Mouse (Mus musculus): ENCODE measurements around the gene Rhox3f. TPM values are rescaled to one million over a fixed set of nuclear protein-coding genes. Genes with fewer than 3 reads are reported as not detected.
"Not testable (repeated sequence)": the region's sequence is repeated elsewhere in the genome, so short reads cannot be mapped to it uniquely, and the experiment has no call there.

Rhox3f gene
- total RNA-seq (2022) = not detected

- DNase-seq (ENCODE audit: low spot score in 2 of 2) = not testable (repeated sequence)
Observed at GRCm38 (mm10) chrX:37580692-37581091, at the start of gene Rhox3f. Gene Rhox3f (plus strand): TSS chrX:37580992.

DNA sequence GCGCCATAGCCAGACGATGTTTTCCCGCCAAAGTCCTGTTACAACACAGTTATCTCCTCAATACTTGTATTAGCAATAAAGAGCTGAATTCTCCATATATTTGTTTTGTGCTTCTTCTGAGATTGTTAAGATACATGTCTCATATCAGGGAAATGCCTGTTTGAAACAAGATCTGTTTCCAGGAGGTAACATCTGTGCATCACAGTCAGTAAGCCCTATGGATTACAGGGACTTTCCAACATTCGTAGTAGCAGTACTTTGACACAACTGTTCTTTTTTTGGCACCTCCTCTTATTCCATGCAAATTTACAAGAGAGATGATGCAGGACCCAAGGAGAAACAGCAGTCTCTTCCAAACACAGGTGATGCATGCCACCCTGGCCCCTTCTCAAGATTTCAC, 39.1 kb upstream of the Rhox3f start, which contains the start of gene Rhox3e:
Gene Rhox3e (plus strand): TSS at position 301 of the 400 bp plus-strand sequence.
- not testable (repeated sequence) for DNase-seq (ENCODE audit: low spot score in 2 of 2)

- DNase-seq (ENCODE audit: low spot score in 2 of 2) = not testable (repeated sequence)
Observed at GRCm38 (mm10) chrX:37557112-37557511, 23.7 kb upstream of the Rhox3f start, which contains the start of gene Rhox4e. Gene Rhox4e (plus strand): TSS chrX:37557412.

DNA sequence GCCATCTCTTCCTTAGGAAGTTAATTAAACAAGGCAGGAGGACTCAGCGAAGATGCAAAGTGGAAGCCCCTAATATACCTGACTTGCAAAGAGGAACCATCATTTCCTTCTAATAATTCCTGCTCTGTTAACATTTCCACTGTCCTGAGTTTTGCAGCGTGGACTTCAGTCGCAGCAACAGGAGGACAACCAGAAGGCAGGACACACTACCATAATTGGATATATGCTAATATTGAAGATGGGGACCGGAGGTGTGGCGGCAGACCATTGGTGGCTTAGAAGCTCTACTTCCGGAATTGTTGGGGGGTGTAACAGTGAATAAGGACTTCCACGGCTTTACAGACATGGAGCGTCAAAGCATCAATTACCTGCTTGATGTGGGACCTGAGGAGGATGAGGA, 9.7 kb upstream of the Rhox3f start, which contains the start of gene Rhox2f:
Gene Rhox2f (plus strand): TSS at position 301 of the 400 bp plus-strand sequence.
- DNase-seq (ENCODE audit: low spot score in 2 of 2) = not testable (repeated sequence)

DNA sequence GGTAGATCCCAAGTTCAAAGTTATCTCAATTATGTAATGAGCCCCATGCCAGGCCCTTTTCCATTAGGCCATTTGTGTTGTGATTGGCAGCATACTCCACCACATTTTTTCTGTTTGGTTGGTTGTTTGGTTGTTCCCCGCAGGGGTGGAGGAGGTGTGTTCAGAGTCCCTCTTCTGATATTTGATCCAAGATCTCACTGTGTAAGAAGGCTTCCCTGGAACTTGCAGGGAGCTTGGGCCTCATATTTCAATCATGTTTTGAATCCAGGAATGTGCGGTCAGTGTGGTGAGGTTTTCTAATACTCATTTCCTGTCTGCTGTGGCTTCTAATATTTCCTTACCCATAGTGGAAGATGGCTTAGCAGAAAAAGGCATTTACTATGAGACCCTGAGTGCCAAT, 8.2 kb upstream of the Rhox3f start:
- DNase-seq (ENCODE audit: low spot score in 2 of 2) = not testable (repeated sequence)

DNA sequence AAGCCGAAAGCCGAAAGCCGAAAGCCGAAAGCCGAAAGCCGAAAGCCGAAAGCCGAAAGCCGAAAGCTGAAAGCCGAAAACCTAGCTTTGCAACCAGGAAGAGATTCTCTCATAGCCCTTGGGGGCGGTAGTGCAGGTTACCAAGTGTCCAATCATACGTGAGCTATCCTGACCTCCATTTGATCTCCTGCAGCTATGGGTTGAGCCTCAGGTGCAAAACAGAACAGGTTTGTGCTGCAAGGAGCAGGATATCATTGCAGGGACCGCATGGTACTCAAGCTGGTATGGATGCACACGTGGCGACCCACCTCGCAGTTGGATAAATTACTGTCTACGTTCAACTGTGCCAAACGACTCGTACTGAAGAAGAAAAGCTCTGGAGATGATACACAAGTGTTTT, 26.8 kb downstream of the Rhox3f start, which contains the start of gene Rhox4f:
Gene Rhox4f (minus strand): TSS at position 101 of the 400 bp plus-strand sequence.
- DNase-seq (ENCODE audit: low spot score in 2 of 2) = not testable (repeated sequence)

- not testable (repeated sequence) for DNase-seq (ENCODE audit: low spot score in 2 of 2)
Observed at GRCm38 (mm10) chrX:37628512-37628911, 47.7 kb downstream of the Rhox3f start, which contains the start of gene Rhox3g. Gene Rhox3g (minus strand): TSS chrX:37628612.

Other genes starting within 250 kb of the Rhox3f start
- gene Rhox3a2, start 201.0 kb upstream of the Rhox3f start, total RNA-seq (2022) = not detected
- not detected for gene Rhox4a2, start 190.1 kb upstream of the Rhox3f start, total RNA-seq (2022)
- gene Rhox2b, start 168.9 kb upstream of the Rhox3f start, total RNA-seq (2022) = not detected
- not detected for gene Rhox4b, start 148.5 kb upstream of the Rhox3f start, total RNA-seq (2022)
- not detected for gene Rhox2c, start 127.3 kb upstream of the Rhox3f start, total RNA-seq (2022)
- not detected for gene Rhox3c, start 122.4 kb upstream of the Rhox3f start, total RNA-seq (2022)
- not detected for gene Rhox4c, start 100.7 kb upstream of the Rhox3f start, total RNA-seq (2022)
- gene Rhox2d, start 87.6 kb upstream of the Rhox3f start, total RNA-seq (2022) = not detected
- not detected for gene Rhox4d, start 66.6 kb upstream of the Rhox3f start, total RNA-seq (2022)
- not detected for gene Rhox2e, start 50.5 kb upstream of the Rhox3f start, total RNA-seq (2022)
- gene Rhox3e, start 39.0 kb upstream of the Rhox3f start, total RNA-seq (2022) = not detected
- gene Rhox4e, start 23.6 kb upstream of the Rhox3f start, total RNA-seq (2022) = not detected
- gene Rhox2f, start 9.6 kb upstream of the Rhox3f start, total RNA-seq (2022) = not detected
- not detected for gene Rhox4f, start 26.7 kb downstream of the Rhox3f start, total RNA-seq (2022)
- gene Rhox3g, start 47.6 kb downstream of the Rhox3f start, total RNA-seq (2022) = not detected
- gene Rhox2g, start 62.5 kb downstream of the Rhox3f start, total RNA-seq (2022) = not detected
- gene Rhox4g, start 70.3 kb downstream of the Rhox3f start, total RNA-seq (2022) = not detected
- not detected for gene Rhox3h, start 87.8 kb downstream of the Rhox3f start, total RNA-seq (2022)
- gene Rhox2h, start 92.3 kb downstream of the Rhox3f start, total RNA-seq (2022) = not detected
- not detected for gene Rhox5, start 223.8 kb downstream of the Rhox3f start, total RNA-seq (2022)
- gene Rhox6, start 245.9 kb downstream of the Rhox3f start, total RNA-seq (2022) = not detected

Data from gastrocnemius, adult 8-10 months (tissue).